In the genomic region with DNA sequence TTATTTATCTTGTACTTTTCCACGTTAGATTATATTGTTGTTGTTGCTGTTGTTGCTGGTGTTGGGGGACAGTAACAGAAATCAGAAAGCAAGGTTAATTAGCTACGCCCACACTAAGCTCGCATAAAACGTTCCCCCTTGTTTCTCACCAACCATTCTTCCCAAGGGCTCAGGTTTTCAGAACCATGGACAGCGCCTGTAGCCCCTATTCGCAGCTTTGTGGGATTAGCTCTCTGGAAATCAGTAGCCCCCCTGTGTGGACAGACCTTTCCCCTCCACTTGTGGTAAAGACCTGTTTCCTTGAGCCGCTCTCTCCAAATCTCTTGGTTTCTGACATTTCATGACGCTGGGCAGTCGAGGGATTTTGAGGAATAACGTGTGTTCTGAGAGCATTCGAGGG, we compare ENCODE assay signal across 18 mouse cellular contexts. TPM values are rescaled to one million over a fixed set of nuclear protein-coding genes. Genes with fewer than 3 reads are reported as not detected.
DNase-seq lines count a peak whose midpoint lies in the region; ATAC-seq and TF ChIP-seq lines count a peak whose summit lies in the region.
"Had no signal": no experiment of that assay in that cellular context is flagged by ENCODE, and none has a peak within 500 bp of the region (broad histone marks: within the 10 kb centered on the region; RNA-seq: fewer than 3 reads in every experiment).

No protein-coding gene starts in this region.

- H3ac ChIP-seq in myocyte (ENCODE audit: control insufficient read depth, insufficient read length) = no peak overlapping the region

- DNase-seq in adrenal gland, postnatal 14 days = peak; percentile 24
- DNase-seq in adrenal gland, adult 8-10 months = no peak
- peak; percentile 36 for DNase-seq in midbrain, embryonic 10.5 days (ENCODE audit: low spot score)
- no peak for DNase-seq in midbrain, postnatal 0 days (ENCODE audit: low spot score)
- DNase-seq in embryo, embryonic 11.5 days (ENCODE audit: low read depth, low spot score) = peak; percentile 38
- no peak for DNase-seq in gastrocnemius, postnatal 36 days
- no peak for DNase-seq in right cerebral cortex, adult 18-20 months
- DNase-seq: cerebellum, adult 2 months; gastrocnemius, postnatal 14 days; lung, postnatal 10 days had no signal

- H3K27me3 ChIP-seq in midbrain, embryonic 10.5 days (ENCODE audit: low read depth, poor library complexity, severe bottlenecking) = no peaks in the 10 kb centered on the region
- no peaks in the 10 kb centered on the region for H3K27me3 ChIP-seq in midbrain, postnatal 0 days (ENCODE audit: insufficient read depth, low read length)
- H3K27me3 ChIP-seq in myocyte (ENCODE audit: control insufficient read depth, insufficient read depth, insufficient read length) = no peaks in the 10 kb centered on the region
- H3K27me3 ChIP-seq: embryonic facial prominence, embryonic 13.5 days; forebrain, embryonic 13.5 days; heart, embryonic 13.5 days; hindbrain, embryonic 15.5 days; midbrain, embryonic 15.5 days; stomach, embryonic 15.5 days had no signal

- no peaks in the 10 kb centered on the region for H3K79me2 ChIP-seq in myocyte (ENCODE audit: control insufficient read depth, insufficient read depth)

- 41% methylated on average over 11 of the region's 11 CpGs for whole genome bisulfite sequencing in midbrain, embryonic 10.5 days
- WGBS in midbrain, postnatal 0 days = 44% methylated on average over 11 of the region's 11 CpGs

- no peak overlapping the region for H3K4me2 ChIP-seq in midbrain, postnatal 0 days (ENCODE audit: low read depth, low read length, poor library complexity, severe bottlenecking)
- H3K4me2 ChIP-seq in myocyte (ENCODE audit: low read depth) = no peak overlapping the region
- H3K4me2 ChIP-seq: embryonic facial prominence, embryonic 13.5 days; forebrain, embryonic 13.5 days; heart, embryonic 13.5 days; hindbrain, embryonic 15.5 days; liver, embryonic 11.5 days; midbrain, embryonic 15.5 days; stomach, embryonic 15.5 days had no signal

- TF ChIP-seq POLR2A in myocyte (IDR thresholded peaks at IDR 0.05; ENCODE audit: insufficient read length, low read depth) = no peak

- no peak overlapping the region for H3K27ac ChIP-seq in midbrain, embryonic 10.5 days (replicated peaks)
- no peak overlapping the region for H3K27ac ChIP-seq in midbrain, postnatal 0 days (ENCODE audit: low read depth, low read length)
- H3K27ac ChIP-seq: embryonic facial prominence, embryonic 13.5 days; forebrain, embryonic 13.5 days; heart, embryonic 13.5 days; hindbrain, embryonic 15.5 days; midbrain, embryonic 15.5 days; stomach, embryonic 15.5 days had no signal

- peaks cover 53% of the 10 kb centered on the region for H3K36me3 ChIP-seq in midbrain, embryonic 10.5 days
- H3K36me3 ChIP-seq in midbrain, postnatal 0 days (ENCODE audit: insufficient read depth, low read length) = no peaks in the 10 kb centered on the region
- no peaks in the 10 kb centered on the region for H3K36me3 ChIP-seq in myocyte (ENCODE audit: control insufficient read depth, insufficient read depth)
- H3K36me3 ChIP-seq: embryonic facial prominence, embryonic 13.5 days; heart, embryonic 13.5 days; stomach, embryonic 15.5 days had no signal

- TF ChIP-seq CTCF in midbrain, postnatal 0 days (IDR thresholded peaks at IDR 0.05) = no peak

- intact Hi-C loops in gastrocnemius, postnatal 36 days (cut with DNase I) = no loop called here

- peaks cover 25% of the 10 kb centered on the region for H3K9me3 ChIP-seq in midbrain, embryonic 10.5 days (replicated peaks)
- no peaks in the 10 kb centered on the region for H3K9me3 ChIP-seq in midbrain, postnatal 0 days (ENCODE audit: low read length)
- H3K9me3 ChIP-seq: hindbrain, embryonic 15.5 days; midbrain, embryonic 15.5 days; stomach, embryonic 15.5 days had no signal

- no peaks in the 10 kb centered on the region for H3K4me1 ChIP-seq in midbrain, embryonic 10.5 days
- H3K4me1 ChIP-seq in midbrain, postnatal 0 days (ENCODE audit: insufficient read depth, low read length) = no peaks in the 10 kb centered on the region
- H3K4me1 ChIP-seq: embryonic facial prominence, embryonic 13.5 days; heart, embryonic 13.5 days; hindbrain, embryonic 15.5 days; stomach, embryonic 15.5 days had no signal

- H3K9ac ChIP-seq in midbrain, postnatal 0 days (replicated peaks; ENCODE audit: low read length, poor library complexity, severe bottlenecking) = no peak overlapping the region
- H3K9ac ChIP-seq: embryonic facial prominence, embryonic 13.5 days; forebrain, embryonic 13.5 days; heart, embryonic 13.5 days; hindbrain, embryonic 15.5 days; midbrain, embryonic 15.5 days; stomach, embryonic 15.5 days had no signal

- no peak for ATAC-seq in midbrain, postnatal 0 days (ENCODE audit: low FRiP score)
- ATAC-seq: forebrain, embryonic 13.5 days; midbrain, embryonic 15.5 days had no signal

- H3K4me3 ChIP-seq in midbrain, embryonic 10.5 days = no peak overlapping the region
- H3K4me3 ChIP-seq in midbrain, postnatal 0 days (ENCODE audit: low read depth, low read length) = no peak overlapping the region
- no peak overlapping the region for H3K4me3 ChIP-seq in myocyte
- H3K4me3 ChIP-seq: embryonic facial prominence, embryonic 13.5 days; forebrain, embryonic 13.5 days; heart, embryonic 13.5 days; hindbrain, embryonic 15.5 days; midbrain, embryonic 15.5 days; stomach, embryonic 15.5 days had no signal

TF ChIP-seq in myocyte, 11 proteins besides CTCF, POLR2A, EP300 and RAD21:
- TF ChIP-seq MAX (IDR thresholded peaks at IDR 0.05; ENCODE audit: low read depth) (no peak), TCF3 (IDR thresholded peaks at IDR 0.05; ENCODE audit: insufficient read length, low read depth) (no peak), REST (IDR thresholded peaks at IDR 0.05; ENCODE audit: insufficient read depth, insufficient read length) (peak; percentile 14)

RNA-seq across cellular contexts. Expression of gene Srrm4, which starts 45.9 kb away (rescaled TPM):
- 1.9 and 2.0 TPM in 2 replicates for total RNA-seq in adrenal gland, postnatal 14 days (2021)
- 1 to 10 TPM; 1.3 to 2.7 (median 2.3) TPM for total RNA-seq in adrenal gland, adult 8-10 months (2022)
- 10.0 and 14.6 TPM in 2 replicates for polyA plus RNA-seq in midbrain, embryonic 10.5 days (2016; fragmentation: Nextera tagmentation; extraction: Ambion mirVana)
- total RNA-seq in midbrain, postnatal 0 days (2014; rRNA removed) = 8.0 and 10.7 TPM in 2 replicates
- 11.2 and 15.4 TPM in 2 replicates for polyA plus RNA-seq in midbrain, postnatal 0 days (2015; fragmentation: Nextera tagmentation; extraction: Ambion mirVana)
- polyA plus RNA-seq in myocyte (2012; fragmentation: generic; extraction: Trizol) = 0.12 TPM
- total RNA-seq in gastrocnemius, postnatal 36 days (2021) = under 1 TPM; 0.10 to 0.18 TPM

Comparison
In these comparisons a context has a peak if more than half of its experiments do, and no peak if none do; other contexts are left out.
1. DNase-seq: peak in adrenal gland, postnatal 14 days (single experiment), midbrain, embryonic 10.5 days (single experiment) and embryo, embryonic 11.5 days (single experiment); none in adrenal gland, adult 8-10 months (single experiment), midbrain, postnatal 0 days (single experiment), gastrocnemius, postnatal 36 days (0 of 2) and right cerebral cortex, adult 18-20 months (single experiment).